Mouse (Mus musculus): ENCODE measurements at regions not wholly inside any gene's neighbourhood (a gene's known extent, or its start where the extent isn't known, plus 50 kb on each side); places are given as distances from the start of the nearest gene placed in this dataset.

DNA sequence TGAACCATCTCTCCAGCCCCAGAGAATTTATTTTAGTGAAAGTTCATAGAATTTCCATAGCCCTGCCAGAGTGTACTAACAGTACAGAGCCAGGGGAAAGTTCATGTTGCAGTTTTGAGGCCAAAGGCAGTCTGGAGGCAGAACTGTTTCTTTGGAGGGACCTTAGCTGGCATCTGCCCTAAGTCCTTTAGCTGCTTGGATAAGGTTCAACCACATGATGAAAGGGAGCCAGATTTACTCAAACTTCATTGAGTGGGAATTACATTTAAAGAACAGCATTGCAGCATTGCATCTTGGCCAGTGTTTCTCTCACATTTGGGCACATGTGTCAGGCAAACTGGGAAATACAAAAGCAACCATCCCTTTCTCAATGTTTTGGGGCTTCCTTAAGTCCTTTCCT lies 584.3 kb upstream of the Lcorl start:
- no peaks in the 10 kb centered on the region for H3K36me3 ChIP-seq (ENCODE audit: control insufficient read depth, insufficient read depth, low read length)
- H3K9ac ChIP-seq (ENCODE audit: low read length): no peak overlapping the region
- H3K27ac ChIP-seq (replicated peaks; ENCODE audit: low read depth, low read length): no peak overlapping the region
- H3K4me3 ChIP-seq (ENCODE audit: low read depth, low read length): no peak overlapping the region
- H3K4me1 ChIP-seq (ENCODE audit: control insufficient read depth, insufficient read depth, low read length): peaks cover 6% of the 10 kb centered on the region
- no peak overlapping the region for H3K4me2 ChIP-seq (ENCODE audit: low read depth, severe bottlenecking)
- H3K9me3 ChIP-seq (ENCODE audit: control insufficient read depth, low read length): no peaks in the 10 kb centered on the region
- DNase-seq (ENCODE audit: low spot score) (no peak), ATAC-seq (ENCODE audit: insufficient number of reproducible peaks, low FRiP score, low TSS enrichment, low read depth) (no peak)
- no peaks in the 10 kb centered on the region for H3K27me3 ChIP-seq (ENCODE audit: control insufficient read depth, insufficient read depth, low read length)

DNA sequence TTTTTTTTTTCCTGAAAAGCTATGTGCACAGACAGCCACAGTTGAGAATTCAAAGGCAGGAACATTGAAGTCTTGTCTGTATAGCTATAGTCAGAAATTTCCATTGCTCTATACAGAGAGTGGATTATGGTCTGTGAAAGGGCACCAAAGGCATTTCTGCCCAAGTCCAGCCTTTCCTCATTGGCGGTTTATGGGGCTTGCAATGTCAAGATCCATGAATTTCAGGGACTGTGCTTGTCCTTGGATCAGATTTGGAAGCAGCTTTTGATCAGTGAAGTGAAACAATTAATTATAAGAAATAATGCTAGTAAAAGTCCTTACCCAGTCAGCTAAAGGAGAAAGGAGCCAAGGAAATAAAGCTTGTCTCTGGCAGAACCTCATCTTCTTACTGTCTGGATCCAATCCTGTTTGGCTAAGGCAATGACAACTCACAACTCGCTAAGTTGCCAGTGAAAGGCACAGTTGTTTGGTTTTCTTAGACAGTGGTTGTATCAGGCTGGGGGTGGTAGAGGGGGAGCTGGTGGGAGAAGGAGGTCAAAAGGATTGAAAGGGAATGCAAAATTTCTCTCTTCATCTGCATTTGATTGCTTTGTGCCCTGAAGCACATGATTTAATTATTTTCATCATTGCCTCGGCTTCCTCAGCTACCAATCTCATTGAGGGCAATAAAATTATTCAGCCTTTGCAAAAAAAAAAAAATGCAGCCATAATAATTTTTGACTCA lies 574.4 kb upstream of the Lcorl start:
- WGBS: 71% methylated on average over 3 of the region's 3 CpGs
- no peak for DNase-seq (ENCODE audit: low spot score)
- H3K27me3 ChIP-seq (ENCODE audit: control insufficient read depth, insufficient read depth, low read length): no peaks in the 10 kb centered on the region
- no peaks in the 10 kb centered on the region for H3K9me3 ChIP-seq (ENCODE audit: control insufficient read depth, low read length)
- no peak overlapping the region for H3K4me2 ChIP-seq (ENCODE audit: low read depth, severe bottlenecking)
- ATAC-seq (ENCODE audit: insufficient number of reproducible peaks, low FRiP score, low TSS enrichment, low read depth): no peak
- no peak overlapping the region for H3K4me3 ChIP-seq (ENCODE audit: low read depth, low read length)
- H3K4me1 ChIP-seq (ENCODE audit: control insufficient read depth, insufficient read depth, low read length): no peaks in the 10 kb centered on the region
- H3K36me3 ChIP-seq (ENCODE audit: control insufficient read depth, insufficient read depth, low read length): no peaks in the 10 kb centered on the region
- H3K9ac ChIP-seq (ENCODE audit: low read length): no peak overlapping the region
- no peak overlapping the region for H3K27ac ChIP-seq (replicated peaks; ENCODE audit: low read depth, low read length)

DNA sequence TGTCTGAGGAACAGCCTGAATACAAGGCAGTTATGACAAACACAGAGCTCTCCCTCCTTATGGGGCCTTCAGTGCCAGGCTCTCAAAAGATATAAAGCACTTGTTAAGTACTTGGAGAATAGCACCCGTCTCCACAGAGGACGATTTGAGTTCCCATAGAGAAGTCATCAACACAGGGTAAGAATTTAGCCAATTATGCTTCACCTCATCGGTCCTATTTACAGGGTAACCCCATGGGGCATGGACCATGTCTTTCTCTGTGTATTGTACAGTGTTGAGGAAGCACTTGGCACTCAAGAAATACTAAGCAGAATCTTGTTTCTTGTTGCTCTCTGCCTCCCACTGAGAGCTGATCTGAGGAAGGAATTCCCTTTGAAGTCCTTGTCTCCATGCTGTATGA lies 565.3 kb upstream of the Lcorl start:
- 80% methylated on average over 3 of the region's 3 CpGs for WGBS
- H3K4me1 ChIP-seq (ENCODE audit: control insufficient read depth, insufficient read depth, low read length): no peaks in the 10 kb centered on the region
- no peak overlapping the region for H3K4me2 ChIP-seq (ENCODE audit: low read depth, severe bottlenecking)

DNA sequence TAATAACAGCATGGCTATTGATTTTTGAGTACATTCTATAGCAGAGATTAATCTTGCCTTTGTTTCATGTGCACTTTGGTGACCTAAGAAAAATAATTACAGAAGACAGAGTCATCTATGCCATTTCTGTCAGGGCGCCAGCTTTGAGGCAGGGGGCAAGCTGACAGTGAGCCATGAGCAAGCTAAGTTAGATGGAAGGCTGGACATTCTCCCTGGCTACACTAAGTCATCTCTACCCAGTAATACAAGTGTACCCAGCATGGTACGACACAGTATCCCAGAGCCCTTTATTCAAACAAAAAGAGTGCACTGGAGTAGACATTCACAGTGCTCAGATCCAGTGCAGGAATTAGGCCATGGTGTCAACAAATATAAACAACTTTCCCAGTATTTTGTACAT lies 549.6 kb upstream of the Lcorl start:
- H3K36me3 ChIP-seq (ENCODE audit: control insufficient read depth, insufficient read depth, low read length): no peaks in the 10 kb centered on the region
- DNase-seq (ENCODE audit: low spot score) (no peak), ATAC-seq (ENCODE audit: insufficient number of reproducible peaks, low FRiP score, low TSS enrichment, low read depth) (no peak)
- 91% methylated on average over 2 of the region's 2 CpGs for WGBS
- no peak overlapping the region for H3K4me3 ChIP-seq (ENCODE audit: low read depth, low read length)
- no peak overlapping the region for H3K4me2 ChIP-seq (ENCODE audit: low read depth, severe bottlenecking)
- H3K27ac ChIP-seq (replicated peaks; ENCODE audit: low read depth, low read length): no peak overlapping the region
- H3K4me1 ChIP-seq (ENCODE audit: control insufficient read depth, insufficient read depth, low read length): no peaks in the 10 kb centered on the region
- H3K27me3 ChIP-seq (ENCODE audit: control insufficient read depth, insufficient read depth, low read length): no peaks in the 10 kb centered on the region
- H3K9me3 ChIP-seq (ENCODE audit: control insufficient read depth, low read length): no peaks in the 10 kb centered on the region
- no peak overlapping the region for H3K9ac ChIP-seq (ENCODE audit: low read length)

More for the DNA sequence above, 565.3 kb upstream of the Lcorl start:
- H3K36me3 ChIP-seq (ENCODE audit: control insufficient read depth, insufficient read depth, low read length): no peaks in the 10 kb centered on the region
- H3K9ac ChIP-seq (ENCODE audit: low read length): no peak overlapping the region
- H3K4me3 ChIP-seq (ENCODE audit: low read depth, low read length): no peak overlapping the region
- H3K27ac ChIP-seq (replicated peaks; ENCODE audit: low read depth, low read length): no peak overlapping the region
- H3K27me3 ChIP-seq (ENCODE audit: control insufficient read depth, insufficient read depth, low read length): no peaks in the 10 kb centered on the region
- no peaks in the 10 kb centered on the region for H3K9me3 ChIP-seq (ENCODE audit: control insufficient read depth, low read length)
- DNase-seq (ENCODE audit: low spot score) (no peak), ATAC-seq (ENCODE audit: insufficient number of reproducible peaks, low FRiP score, low TSS enrichment, low read depth) (no peak)

DNA sequence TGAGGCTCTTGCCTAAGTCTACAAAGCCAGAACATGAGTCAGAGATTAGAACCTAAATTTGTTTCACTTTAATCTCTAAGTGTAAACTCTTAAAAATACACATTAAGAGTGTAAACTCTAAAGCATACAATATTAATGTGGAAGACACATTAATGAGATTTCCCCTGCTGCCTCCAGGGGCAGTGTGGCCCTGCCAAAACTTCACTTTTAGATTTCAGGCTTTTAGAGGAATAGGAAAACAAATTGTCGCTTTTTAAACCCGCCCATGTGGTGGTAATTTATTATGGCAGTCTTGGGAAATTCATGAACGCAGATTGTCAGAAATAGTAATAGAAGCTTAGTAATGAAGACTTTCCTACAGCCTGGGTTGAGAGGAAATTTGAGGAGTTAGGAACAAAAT lies 549.0 kb upstream of the Lcorl start:
- H3K4me2 ChIP-seq (ENCODE audit: low read depth, severe bottlenecking): no peak overlapping the region
- H3K36me3 ChIP-seq (ENCODE audit: control insufficient read depth, insufficient read depth, low read length): no peaks in the 10 kb centered on the region
- no peak overlapping the region for H3K27ac ChIP-seq (replicated peaks; ENCODE audit: low read depth, low read length)
- no peak overlapping the region for H3K9ac ChIP-seq (ENCODE audit: low read length)
- DNase-seq (ENCODE audit: low spot score) (no peak), ATAC-seq (ENCODE audit: insufficient number of reproducible peaks, low FRiP score, low TSS enrichment, low read depth) (no peak)
- WGBS: 42% methylated on average over 3 of the region's 3 CpGs
- H3K4me3 ChIP-seq (ENCODE audit: low read depth, low read length): no peak overlapping the region
- no peaks in the 10 kb centered on the region for H3K4me1 ChIP-seq (ENCODE audit: control insufficient read depth, insufficient read depth, low read length)
- no peaks in the 10 kb centered on the region for H3K9me3 ChIP-seq (ENCODE audit: control insufficient read depth, low read length)
- no peaks in the 10 kb centered on the region for H3K27me3 ChIP-seq (ENCODE audit: control insufficient read depth, insufficient read depth, low read length)

DNA sequence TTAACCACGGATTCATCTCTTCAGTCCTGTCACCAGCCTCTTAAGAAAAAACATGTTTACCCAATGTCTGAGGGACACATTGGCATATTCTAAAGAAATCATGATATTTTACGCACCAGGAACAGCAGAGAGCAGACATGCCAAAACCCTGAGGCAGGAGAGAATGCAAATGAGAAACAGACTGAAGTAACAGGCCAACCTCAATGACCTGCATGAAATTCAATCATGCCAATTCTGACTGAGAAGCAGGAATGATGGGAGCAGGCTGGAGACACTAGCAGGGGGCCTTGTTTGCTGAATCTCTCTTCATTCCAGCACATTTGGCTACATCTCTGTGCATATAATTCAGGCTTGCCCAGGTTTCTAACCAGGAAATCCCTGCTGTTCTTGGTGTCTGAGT lies 529.2 kb upstream of the Lcorl start:
- Histone ChIP-seq H3K27ac (replicated peaks; ENCODE audit: low read depth, low read length) (no peak overlapping the region), H3K9me3 (ENCODE audit: control insufficient read depth, low read length) (no peaks in the 10 kb centered on the region), H3K9ac (ENCODE audit: low read length) (no peak overlapping the region), H3K36me3 (ENCODE audit: control insufficient read depth, insufficient read depth, low read length) (no peaks in the 10 kb centered on the region), H3K4me1 (ENCODE audit: control insufficient read depth, insufficient read depth, low read length) (no peaks in the 10 kb centered on the region), H3K4me3 (ENCODE audit: low read depth, low read length) (no peak overlapping the region), H3K4me2 (ENCODE audit: low read depth, severe bottlenecking) (no peak overlapping the region), H3K27me3 (ENCODE audit: control insufficient read depth, insufficient read depth, low read length) (no peaks in the 10 kb centered on the region)
- ATAC-seq (ENCODE audit: insufficient number of reproducible peaks, low FRiP score, low TSS enrichment, low read depth): no peak
- no peak for DNase-seq (ENCODE audit: low spot score)
- WGBS: 72% methylated on average over 2 of the region's 2 CpGs

DNA sequence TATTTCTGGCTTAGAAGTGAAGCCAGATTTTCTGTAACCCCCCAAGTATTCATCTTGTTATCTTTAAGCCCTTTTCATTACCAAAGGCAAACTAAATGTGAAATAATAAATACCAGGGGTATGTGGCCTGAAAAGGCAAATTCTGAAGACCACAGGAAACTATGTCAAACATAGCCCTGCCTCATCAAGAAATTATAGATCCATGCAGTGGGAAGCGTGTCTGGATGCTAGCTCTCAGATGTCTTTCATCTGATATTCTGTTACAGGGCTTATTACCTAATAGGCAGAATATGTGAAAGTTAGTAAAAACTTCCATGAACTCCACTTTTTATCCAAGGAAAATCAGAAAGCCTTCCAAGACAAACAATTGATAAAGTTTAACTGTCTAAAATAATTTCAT lies 509.9 kb upstream of the Lcorl start:
- Histone ChIP-seq H3K9me3 (ENCODE audit: control insufficient read depth, low read length) (no peaks in the 10 kb centered on the region), H3K4me3 (ENCODE audit: low read depth, low read length) (no peak overlapping the region), H3K27ac (replicated peaks; ENCODE audit: low read depth, low read length) (no peak overlapping the region), H3K27me3 (ENCODE audit: control insufficient read depth, insufficient read depth, low read length) (no peaks in the 10 kb centered on the region), H3K36me3 (ENCODE audit: control insufficient read depth, insufficient read depth, low read length) (no peaks in the 10 kb centered on the region), H3K4me2 (ENCODE audit: low read depth, severe bottlenecking) (no peak overlapping the region), H3K9ac (ENCODE audit: low read length) (no peak overlapping the region), H3K4me1 (ENCODE audit: control insufficient read depth, insufficient read depth, low read length) (no peaks in the 10 kb centered on the region)
- WGBS: 84% methylated on average over 1 of the region's 1 CpGs
- DNase-seq (ENCODE audit: low spot score) (no peak), ATAC-seq (ENCODE audit: insufficient number of reproducible peaks, low FRiP score, low TSS enrichment, low read depth) (no peak)

DNA sequence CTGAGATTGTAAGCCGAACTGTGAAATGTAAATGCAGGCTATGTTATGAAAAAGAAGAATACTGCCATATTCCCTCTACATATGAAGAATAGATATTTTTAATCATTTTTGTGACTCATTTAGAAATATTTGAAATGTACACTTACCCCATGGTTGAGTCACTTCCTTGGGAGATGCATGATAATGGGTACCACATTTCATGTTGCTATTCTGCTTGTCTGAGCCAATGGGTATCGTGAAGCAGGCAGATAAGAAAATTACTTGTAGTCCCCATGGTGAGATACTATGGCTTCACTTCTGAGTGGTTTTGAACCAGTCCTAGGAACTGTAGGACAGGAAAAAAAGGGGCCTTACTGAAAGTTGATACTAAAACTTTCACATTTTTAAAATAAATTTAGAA lies 506.2 kb upstream of the Lcorl start:
- WGBS: 91% methylated on average over 2 of the region's 2 CpGs
- Histone ChIP-seq H3K27me3 (ENCODE audit: control insufficient read depth, insufficient read depth, low read length) (no peaks in the 10 kb centered on the region), H3K9me3 (ENCODE audit: control insufficient read depth, low read length) (no peaks in the 10 kb centered on the region), H3K27ac (replicated peaks; ENCODE audit: low read depth, low read length) (no peak overlapping the region), H3K9ac (ENCODE audit: low read length) (no peak overlapping the region), H3K4me3 (ENCODE audit: low read depth, low read length) (no peak overlapping the region), H3K4me2 (ENCODE audit: low read depth, severe bottlenecking) (no peak overlapping the region), H3K36me3 (ENCODE audit: control insufficient read depth, insufficient read depth, low read length) (no peaks in the 10 kb centered on the region), H3K4me1 (ENCODE audit: control insufficient read depth, insufficient read depth, low read length) (no peaks in the 10 kb centered on the region)
- no peak for DNase-seq (ENCODE audit: low spot score)
- no peak for ATAC-seq (ENCODE audit: insufficient number of reproducible peaks, low FRiP score, low TSS enrichment, low read depth)

DNA sequence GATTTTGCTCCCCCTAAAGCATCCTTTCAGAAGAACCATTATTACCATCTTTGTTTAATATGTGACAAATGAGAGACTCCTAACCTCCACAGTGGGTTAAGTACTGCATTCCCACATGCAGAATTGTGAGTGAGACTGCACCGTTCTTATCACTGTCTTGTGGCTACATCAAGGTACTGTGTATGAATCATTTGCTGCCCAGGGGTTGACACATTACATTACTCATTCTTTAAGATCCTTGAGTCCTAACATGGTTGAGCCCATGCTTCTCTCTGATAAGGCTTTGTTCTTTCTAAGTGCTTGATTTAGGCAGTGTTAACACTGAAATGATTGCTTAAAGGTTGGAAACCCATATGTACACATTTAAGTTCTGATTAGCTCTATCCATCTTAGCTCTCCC lies 504.2 kb upstream of the Lcorl start:
- H3K27ac ChIP-seq (replicated peaks; ENCODE audit: low read depth, low read length): no peak overlapping the region
- H3K4me1 ChIP-seq (ENCODE audit: control insufficient read depth, insufficient read depth, low read length): no peaks in the 10 kb centered on the region
- H3K9me3 ChIP-seq (ENCODE audit: control insufficient read depth, low read length): no peaks in the 10 kb centered on the region
- ATAC-seq (ENCODE audit: insufficient number of reproducible peaks, low FRiP score, low TSS enrichment, low read depth) (no peak), DNase-seq (ENCODE audit: low spot score) (no peak)
- no peaks in the 10 kb centered on the region for H3K36me3 ChIP-seq (ENCODE audit: control insufficient read depth, insufficient read depth, low read length)
- H3K9ac ChIP-seq (ENCODE audit: low read length): no peak overlapping the region
- H3K4me2 ChIP-seq (ENCODE audit: low read depth, severe bottlenecking): no peak overlapping the region
- no peak overlapping the region for H3K4me3 ChIP-seq (ENCODE audit: low read depth, low read length)
- WGBS: 77% methylated on average over 1 of the region's 1 CpGs
- H3K27me3 ChIP-seq (ENCODE audit: control insufficient read depth, insufficient read depth, low read length): no peaks in the 10 kb centered on the region
